Mouse (Mus musculus): ENCODE data around the gene Amdhd1.
"Not testable (repeated sequence)": the region's sequence is repeated elsewhere in the genome, so short reads cannot be mapped to it uniquely, and the experiment has no call there.

Amdhd1 gene

DNA sequence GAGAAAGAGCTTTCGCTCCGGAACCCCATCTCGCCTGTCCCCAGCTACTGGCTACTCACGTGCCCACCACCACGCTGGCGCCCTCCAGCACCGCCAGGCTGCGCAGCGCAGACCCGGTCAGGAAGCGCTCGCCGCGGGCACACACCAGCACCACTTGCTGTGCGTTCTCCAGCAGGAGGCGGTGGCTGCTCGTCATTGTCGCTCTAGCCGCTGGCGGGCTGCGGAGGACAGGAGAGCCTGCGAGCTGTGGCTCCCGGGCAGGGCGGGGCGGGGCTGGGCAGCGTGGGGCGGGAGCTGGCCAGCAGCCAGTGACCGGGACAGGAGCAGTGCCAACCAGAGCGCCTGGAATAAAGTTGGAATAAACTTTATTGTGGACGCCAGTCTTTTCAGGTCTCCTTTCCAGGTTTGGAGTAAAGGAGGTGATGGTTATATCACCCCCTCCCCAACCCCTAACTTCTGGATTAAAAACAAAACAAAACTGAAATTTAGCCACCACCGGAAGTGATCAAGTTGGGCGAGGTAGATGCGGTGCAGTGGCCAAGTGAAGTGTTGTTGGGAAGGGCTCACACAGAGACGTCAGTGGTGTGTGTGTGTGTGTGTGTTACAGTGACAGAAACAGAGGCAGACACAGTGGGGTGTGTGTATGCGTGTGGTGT, at the start of gene Amdhd1:
Gene Amdhd1, minus strand, starts transcription at position 259 of the 656 bp plus-strand sequence.
- peak; percentile 84 to 91 for DNase-seq

- peak; percentile 92 to 94 for DNase-seq
Measured at GRCm38 (mm10) chr10:93589281-93589848, 49.5 kb upstream of the Amdhd1 start, which contains the start of gene Snrpf. Gene Snrpf, minus strand, starts transcription at chr10:93589706.

DNA sequence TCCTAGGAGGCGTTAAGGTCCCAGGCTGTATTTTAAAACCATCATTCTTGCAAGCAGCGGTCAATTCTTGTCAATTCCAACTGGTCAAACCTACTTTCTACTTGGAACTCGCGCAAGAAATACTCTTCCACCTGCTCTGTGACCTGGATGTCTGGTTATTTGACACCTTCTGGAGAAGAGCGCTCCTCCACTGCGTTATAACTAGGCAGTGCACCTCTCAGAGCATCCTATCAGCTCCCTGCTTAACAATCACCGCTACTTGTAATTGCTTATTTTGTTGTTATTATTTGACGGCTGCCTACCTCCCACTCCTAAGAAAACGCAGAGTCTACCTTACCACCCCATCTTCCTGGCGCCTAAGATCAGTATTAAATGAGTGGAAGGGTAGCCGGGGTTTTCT, 49.0 kb upstream of the Amdhd1 start:
- DNase-seq = no peak

DNA sequence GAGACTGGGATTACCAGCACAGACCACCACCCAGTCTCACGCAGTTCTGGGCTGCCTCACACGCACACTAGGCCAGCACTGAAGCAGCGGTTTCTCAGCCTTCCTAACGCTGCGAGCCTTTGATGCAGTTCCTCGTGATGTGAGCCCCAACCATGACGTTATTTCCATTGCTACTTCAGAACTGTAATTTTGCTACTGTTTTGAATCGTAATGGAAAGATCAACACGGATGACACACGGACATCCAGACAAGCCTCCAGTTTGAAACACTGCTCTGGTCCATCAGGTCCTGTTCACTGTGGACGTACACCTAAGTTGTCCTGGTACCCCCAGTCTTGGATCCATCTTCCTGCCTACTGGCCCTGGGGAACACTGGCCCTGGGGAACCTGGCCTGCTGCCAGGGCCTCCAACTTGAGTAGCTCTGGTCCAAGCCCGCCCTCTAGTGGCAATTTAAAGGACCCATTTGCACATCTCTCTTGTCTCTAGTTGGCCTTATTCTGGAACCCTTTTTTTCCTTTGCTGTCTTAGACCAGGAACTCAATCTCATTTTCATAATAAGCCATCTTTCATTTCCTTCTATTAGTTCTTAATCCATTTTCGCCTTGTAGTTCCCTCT, 37.5 kb upstream of the Amdhd1 start:
- peak; percentile 81 to 90 for DNase-seq

GRCm38 (mm10) chr10:93575960-93576359, 36.1 kb upstream of the Amdhd1 start:
- DNase-seq = no peak

GRCm38 (mm10) chr10:93574966-93575365, 35.1 kb upstream of the Amdhd1 start:
- DNase-seq = no peak

GRCm38 (mm10) chr10:93572209-93572608, 32.4 kb upstream of the Amdhd1 start:
- DNase-seq = no peak

DNA sequence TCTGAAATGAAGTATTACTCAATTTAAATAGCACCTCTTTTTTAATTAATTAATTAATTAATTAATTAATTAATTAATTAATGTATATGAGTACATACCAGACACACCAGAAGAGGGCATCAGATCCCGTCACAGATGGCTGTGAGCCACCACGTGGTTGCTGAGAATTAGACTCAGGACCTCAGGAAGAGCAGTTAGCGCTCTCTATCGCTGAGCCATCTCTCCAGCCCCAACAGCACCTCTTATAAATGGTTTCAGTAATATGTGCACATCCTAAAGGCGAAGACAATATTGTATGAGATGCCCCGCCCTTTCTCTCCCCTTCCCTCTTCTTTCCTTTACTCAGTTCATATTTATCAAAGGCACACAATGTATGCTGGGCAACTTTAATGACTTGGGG, 28.8 kb upstream of the Amdhd1 start:
- DNase-seq = no peak

DNA sequence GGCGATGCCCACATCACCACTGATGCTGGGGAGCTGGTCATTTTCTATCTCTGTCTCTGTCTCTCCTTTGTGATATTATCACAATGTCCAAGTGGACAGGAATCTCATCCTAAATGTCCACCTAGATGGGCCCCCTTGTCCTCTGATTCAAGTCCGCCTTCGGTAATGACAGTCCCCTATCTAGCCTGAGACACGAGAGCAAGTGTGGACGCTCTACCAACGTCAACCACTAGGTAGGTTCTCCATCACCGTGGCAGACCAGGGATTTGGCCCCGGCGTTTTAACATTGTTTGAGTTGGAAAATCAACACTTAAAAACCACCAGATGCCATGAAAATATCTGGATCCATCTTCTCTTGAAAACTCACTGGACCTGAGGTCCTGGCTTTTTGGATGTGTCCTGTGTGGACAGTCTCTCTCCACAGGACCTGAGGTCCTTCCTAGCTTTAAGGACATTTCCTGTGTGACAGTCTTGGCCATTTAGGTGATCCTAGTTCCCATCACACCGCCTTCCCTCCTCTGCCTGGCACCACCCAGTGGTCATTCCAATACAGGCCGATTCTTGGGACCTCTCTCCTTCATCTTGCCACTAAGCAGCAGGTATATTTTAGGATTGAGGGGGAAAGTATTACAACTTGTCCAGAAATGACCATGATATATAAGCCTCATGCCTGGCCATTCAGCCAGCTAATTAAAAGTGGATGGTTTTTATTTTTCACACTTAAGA, 28.2 kb upstream of the Amdhd1 start:
- DNase-seq = no peak

DNA sequence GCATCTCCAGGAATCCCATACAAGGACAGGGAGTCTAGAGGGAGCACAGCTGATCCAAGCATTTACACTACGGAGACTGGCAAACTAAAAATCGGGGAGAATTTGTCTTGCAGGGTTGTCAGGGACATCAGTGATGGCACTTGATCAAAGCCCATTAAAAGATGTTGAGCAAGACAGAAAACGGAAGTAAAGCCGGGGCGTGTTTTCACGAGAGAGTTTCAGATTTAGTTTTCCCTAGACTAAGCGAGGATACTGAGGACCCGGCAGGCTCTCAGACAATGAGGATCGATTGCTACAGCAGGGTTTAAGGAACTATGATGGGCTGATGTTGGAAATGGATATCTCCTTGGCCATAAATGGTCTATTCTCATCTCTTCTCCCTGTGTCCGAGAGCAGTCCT, 27.2 kb upstream of the Amdhd1 start:
- no peak for DNase-seq

GRCm38 (mm10) chr10:93564518-93565090, 24.8 kb upstream of the Amdhd1 start:
- DNase-seq = no peak

DNA sequence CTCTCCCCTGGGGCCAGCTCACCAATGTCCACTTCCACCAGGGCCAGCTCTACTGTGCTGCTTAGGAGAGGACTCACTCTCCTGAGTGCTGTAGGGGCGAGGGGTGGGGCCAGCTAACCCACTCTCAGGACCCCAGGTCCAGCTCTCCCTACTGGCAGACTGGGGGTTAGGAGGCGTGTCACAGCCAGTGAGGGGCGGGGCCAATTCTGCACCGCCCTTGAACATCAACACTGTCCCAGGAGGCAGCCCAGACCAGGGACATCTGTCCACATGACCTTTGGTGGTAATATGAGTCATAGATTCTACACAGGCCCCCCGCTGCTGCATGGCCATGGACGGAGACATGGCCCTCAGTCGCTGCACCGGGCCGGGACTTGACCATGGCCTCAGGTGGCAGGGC, 20.0 kb upstream of the Amdhd1 start:
- no peak for DNase-seq

GRCm38 (mm10) chr10:93557971-93558370, 18.1 kb upstream of the Amdhd1 start:
- not testable (repeated sequence) for DNase-seq

DNA sequence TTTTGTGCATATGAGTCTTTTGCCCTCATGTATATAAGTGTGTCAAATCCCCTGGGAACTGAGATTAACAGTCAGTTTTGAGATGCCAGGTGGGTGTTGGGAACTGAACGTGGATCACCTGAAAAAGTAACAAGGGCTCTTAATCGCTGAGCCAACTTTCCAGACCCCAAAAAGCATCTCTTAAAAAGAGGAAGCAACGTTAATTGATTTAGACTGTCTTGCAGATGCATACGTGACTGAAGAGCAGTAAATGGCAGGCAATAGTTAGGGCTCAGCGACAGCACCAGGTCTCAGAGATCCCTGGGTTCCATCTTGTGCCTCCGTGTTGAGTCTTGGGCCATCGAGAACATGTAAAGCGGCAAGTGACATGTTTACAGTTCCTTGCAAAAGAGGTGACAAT, 12.8 kb upstream of the Amdhd1 start:
- no peak for DNase-seq

DNA sequence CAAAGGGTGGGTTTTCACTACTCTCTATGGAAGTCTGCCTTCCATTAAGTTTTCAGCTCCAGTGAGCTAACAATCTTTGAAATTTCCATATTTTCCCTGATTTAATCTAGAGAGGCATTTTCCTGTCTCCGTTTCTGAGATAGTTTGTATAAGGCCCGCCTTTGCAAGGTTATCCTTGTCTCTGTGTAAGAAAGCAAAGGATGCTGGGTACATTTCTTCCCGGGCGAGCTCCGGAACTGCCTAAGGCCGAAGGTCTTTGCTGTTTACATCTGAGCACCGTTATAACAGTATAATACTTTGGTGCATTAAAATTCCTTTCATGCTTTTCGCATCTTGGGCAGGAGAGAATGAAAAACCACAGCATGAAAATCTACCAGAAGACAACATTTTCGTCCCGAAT, 10.0 kb upstream of the Amdhd1 start:
- no peak for DNase-seq

GRCm38 (mm10) chr10:93548991-93549390, 9.2 kb upstream of the Amdhd1 start:
- peak; percentile 74 to 90 for DNase-seq

DNA sequence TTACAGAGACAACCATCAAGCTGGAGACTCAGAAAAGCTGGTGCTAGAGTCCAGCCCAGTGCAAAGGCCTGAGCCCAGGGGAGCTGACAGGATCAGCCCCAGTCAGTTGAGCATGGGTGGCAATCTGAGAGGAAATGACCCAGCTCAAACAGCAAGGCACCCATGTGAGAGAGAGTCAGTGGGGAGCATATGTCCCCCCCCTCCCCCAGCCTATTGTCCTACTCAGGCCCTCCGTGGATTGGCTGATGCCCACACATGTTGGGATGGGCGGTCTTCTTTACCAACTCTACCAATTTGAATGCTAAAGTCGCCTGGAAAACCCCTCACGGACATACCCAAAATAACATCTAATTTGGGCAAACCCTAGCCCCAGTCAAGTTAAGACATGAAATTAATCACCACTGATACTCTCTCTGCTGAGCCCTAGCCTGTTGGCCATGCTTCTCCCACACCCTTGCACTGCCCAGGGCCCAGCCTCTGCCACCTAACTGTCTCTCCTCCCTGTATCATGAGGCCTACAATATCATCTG, 8.0 kb upstream of the Amdhd1 start:
- DNase-seq = no peak

GRCm38 (mm10) chr10:93544172-93544571, 4.3 kb upstream of the Amdhd1 start:
- DNase-seq = no peak

DNA sequence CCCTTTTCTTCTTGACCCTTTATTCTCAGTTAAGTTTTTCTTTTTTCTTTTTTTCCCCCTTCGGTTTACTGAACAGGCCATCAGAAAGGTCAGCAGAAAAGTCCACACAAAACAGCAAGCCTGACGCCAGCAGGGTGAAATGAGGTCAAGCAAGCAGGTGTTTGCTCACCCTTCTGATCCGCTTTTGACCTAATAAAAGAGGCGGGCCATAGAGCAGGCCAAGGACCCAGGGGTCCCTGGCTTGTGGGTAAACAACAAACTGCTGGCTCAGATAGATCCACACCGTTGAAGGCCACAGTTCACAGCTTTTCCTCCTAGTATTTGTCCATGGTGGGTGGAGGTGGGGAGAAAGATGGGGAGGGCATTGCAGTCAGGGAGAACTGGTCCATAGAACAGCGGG, 3.3 kb upstream of the Amdhd1 start:
- peak; percentile 5 to 46 for DNase-seq

- DNase-seq = no peak
Measured at GRCm38 (mm10) chr10:93542356-93542755, 2.5 kb upstream of the Amdhd1 start.

- no peak for DNase-seq
Measured at GRCm38 (mm10) chr10:93541585-93541984, 1.8 kb upstream of the Amdhd1 start.

DNA sequence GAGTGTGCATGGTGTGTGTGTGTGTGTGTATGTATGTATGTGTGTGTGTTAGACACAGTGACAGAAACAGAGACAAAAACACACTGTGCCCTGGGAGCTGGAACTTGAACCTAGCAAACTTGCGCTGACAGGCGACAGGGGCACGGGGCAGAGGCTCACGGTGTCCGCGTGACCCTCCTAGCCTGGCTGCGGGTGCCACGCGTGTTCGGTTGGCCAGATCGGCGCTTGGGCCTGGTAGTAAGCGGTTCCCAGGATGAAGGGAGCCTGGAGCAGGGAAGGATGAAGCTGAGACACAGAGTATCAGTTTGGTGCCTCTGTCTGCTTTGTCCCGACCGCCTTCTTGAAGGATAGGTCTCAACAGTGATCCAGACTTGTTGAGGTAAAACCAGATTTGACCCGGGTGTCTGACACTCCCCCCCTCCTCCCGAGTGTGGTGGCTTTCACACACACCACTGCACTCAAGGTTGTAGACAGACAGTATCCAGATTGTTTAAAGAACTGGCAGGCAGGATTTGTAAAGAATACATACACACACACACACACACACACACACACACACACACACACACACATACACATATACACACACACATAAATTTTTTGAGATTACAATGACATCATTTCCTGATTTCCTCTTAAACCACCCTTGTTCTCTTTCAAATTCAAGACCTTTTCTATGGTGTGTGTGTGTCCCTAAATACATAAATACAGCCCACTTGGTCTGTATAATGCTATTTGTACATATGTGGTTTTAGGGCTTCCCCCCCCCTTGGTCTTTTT, 788 bp upstream of the Amdhd1 start, which contains the start of gene Ccdc38:
Gene Ccdc38, plus strand, starts transcription at position 202 of the 780 bp plus-strand sequence.
- DNase-seq = no peak
